Mouse (Mus musculus) left cerebral cortex, adult 8-10 months (tissue): Measurements from ENCODE around the gene Rnf145. TPM values are rescaled to one million over a fixed set of nuclear protein-coding genes. Genes with fewer than 3 reads are reported as not detected.
"Not testable (repeated sequence)": the region's sequence is repeated elsewhere in the genome, so short reads cannot be mapped to it uniquely, and the experiment has no call there.

Experiments used
- DNase-seq, 2 experiments: peaks; one replicate each; pipeline ENCODE4 v3.0.0; 2022; ENCODE audit warnings: low spot score in 2 of 2
- total RNA-seq, 4 experiments: library from RNA; stranded (reverse); gene quantifications; 2 replicates each; pipeline ENCODE4 v1.2.4; 2022

Rnf145 gene
- total RNA-seq, 4 experiments from 2014 or later: 88.8 to 104 (median 97.9) TPM

GRCm38 (mm10) chr11:44562389-44563135, 43.8 kb downstream of the Rnf145 start:
- DNase-seq: peak in 1 of 2 experiments; percentile 51

- no peak for DNase-seq
These were observed 45.6 kb downstream of the Rnf145 start for GRCm38 (mm10) chr11:44564245-44564864.

GRCm38 (mm10) chr11:44564940-44565339, 46.2 kb downstream of the Rnf145 start:
- DNase-seq: no peak

- not testable (repeated sequence) for DNase-seq
These were observed 51.6 kb downstream of the Rnf145 start for GRCm38 (mm10) chr11:44570336-44570735.

GRCm38 (mm10) chr11:44572781-44573180, 54.0 kb downstream of the Rnf145 start:
- DNase-seq: no peak

GRCm38 (mm10) chr11:44573396-44573795, 54.6 kb downstream of the Rnf145 start:
- DNase-seq: no peak

GRCm38 (mm10) chr11:44574391-44574790, 55.6 kb downstream of the Rnf145 start:
- no peak for DNase-seq

- no peak for DNase-seq
These were observed 56.1 kb downstream of the Rnf145 start for GRCm38 (mm10) chr11:44574820-44575219.

GRCm38 (mm10) chr11:44577911-44578310, 59.1 kb downstream of the Rnf145 start:
- no peak for DNase-seq

- DNase-seq: no peak
These were observed 62.5 kb downstream of the Rnf145 start for GRCm38 (mm10) chr11:44581277-44581683.

GRCm38 (mm10) chr11:44586047-44586696, 67.4 kb downstream of the Rnf145 start:
- peak in 1 of 2 experiments; percentile 24 for DNase-seq

GRCm38 (mm10) chr11:44593016-44593415, 74.3 kb downstream of the Rnf145 start:
- DNase-seq: no peak

GRCm38 (mm10) chr11:44594768-44595167, 76.0 kb downstream of the Rnf145 start:
- no peak for DNase-seq

- DNase-seq: no peak
These were observed 88.1 kb downstream of the Rnf145 start for GRCm38 (mm10) chr11:44606881-44607280.

GRCm38 (mm10) chr11:44608646-44609045, 89.9 kb downstream of the Rnf145 start:
- DNase-seq: no peak

GRCm38 (mm10) chr11:44610971-44611781, 92.4 kb downstream of the Rnf145 start:
- peak; percentile 53 to 80 for DNase-seq

GRCm38 (mm10) chr11:44612156-44612555, 93.4 kb downstream of the Rnf145 start:
- DNase-seq: no peak

GRCm38 (mm10) chr11:44612681-44613410, 94.1 kb downstream of the Rnf145 start:
- DNase-seq: no peak

GRCm38 (mm10) chr11:44613411-44614180, 94.8 kb downstream of the Rnf145 start:
- no peak for DNase-seq
